Mouse (Mus musculus): ENCODE measurements at regions not wholly inside any gene's neighbourhood (a gene's known extent, or its start where the extent isn't known, plus 50 kb on each side); places are given as distances from the start of the nearest gene placed in this dataset.

DNA sequence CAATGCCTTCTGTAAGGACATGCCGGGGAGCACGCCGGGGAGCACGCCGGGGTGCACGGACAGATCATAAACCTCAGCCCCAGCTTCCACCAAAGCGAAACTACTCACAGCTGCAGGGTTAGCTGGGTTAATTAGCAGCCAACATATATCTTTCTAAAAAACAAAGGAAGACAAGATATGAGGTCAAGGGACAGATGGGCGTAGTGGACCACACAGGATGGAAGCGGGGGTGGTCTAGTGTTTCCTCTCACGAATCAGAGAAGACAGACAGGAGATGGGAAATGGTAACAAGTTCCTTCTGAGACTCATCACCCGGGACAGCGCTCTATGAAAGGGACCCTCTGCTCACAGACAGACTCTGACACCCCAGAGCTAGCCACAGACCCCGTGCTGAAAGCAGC, 60.0 kb upstream of the Ajap1 start:
- DNase-seq (ENCODE audit: low spot score in 2 of 2) = no peak

DNA sequence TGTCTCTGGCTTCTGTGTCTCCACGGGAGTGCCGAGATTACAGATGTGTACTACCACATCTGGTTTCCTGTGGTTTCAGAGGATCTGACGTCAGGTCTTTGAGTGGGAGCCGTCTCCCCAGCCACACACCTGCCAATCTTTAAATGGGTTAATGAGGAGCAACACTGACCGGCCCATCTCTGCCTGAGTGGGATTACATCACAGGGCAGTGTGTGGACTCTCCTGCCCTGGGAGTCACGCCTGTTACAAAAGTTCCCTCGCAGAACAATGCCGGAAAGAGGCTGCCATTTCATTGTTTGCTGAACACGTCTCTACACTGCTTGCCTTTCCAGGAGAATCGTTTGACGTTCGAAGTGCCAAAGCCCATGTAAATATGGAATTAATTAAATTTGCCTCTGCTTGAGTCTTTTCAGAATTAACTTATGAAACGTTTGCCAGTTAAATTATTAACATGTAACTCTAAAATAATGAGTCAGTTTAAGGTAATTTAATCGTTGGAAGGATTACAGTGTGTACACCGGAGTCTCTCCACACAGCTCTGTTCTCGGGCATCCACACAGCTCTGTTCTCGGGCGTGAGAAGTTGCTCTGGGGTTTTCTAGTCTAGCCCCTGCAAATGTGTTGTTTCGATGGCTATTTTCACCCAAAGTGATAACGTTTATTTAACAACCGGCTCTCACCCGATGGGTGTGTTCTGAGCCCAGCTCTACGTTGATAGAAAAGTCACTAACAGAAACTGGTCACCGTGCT, 61.5 kb upstream of the Ajap1 start:
- no peak for DNase-seq (ENCODE audit: low spot score in 2 of 2)

DNA sequence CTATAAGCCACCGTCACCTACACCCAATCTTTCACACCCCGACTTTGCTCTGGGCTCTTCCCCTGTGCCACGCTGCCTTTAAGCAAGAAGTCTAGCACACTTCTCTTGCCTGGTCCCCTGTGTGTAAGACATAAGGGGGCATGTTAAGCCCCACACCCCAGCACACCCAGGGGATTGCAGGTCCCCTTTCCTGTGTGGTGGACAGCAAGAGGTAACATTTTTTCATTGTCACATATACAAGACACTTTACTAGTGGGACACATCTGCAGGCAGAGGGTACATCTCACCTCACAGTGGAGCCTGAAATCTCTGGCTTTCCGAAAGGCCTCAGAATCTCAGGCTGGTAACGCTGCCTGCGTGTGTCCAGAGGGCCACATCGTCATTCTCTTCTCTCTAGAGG, 64.1 kb upstream of the Ajap1 start:
- DNase-seq (ENCODE audit: low spot score in 2 of 2) = no peak

DNA sequence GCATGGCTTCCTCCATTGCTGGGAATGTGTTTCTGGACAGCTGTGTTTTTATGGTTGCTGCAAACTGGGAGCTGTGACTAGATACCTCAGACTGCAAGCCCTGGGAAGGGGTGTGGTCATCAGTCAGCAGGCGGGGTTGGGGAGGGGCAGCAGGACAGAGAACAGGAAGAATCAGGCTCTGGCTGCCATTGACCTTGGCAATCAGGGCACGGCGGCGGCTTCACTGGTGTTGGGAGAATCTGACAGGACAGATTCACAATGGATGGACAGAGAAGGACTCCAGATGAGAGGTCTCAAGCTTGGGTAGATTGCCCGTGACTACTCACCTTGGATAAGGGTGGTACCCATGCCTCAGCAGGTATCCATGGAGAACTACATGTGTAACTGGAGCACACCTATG, 64.5 kb upstream of the Ajap1 start:
- no peak for DNase-seq (ENCODE audit: low spot score in 2 of 2)

DNA sequence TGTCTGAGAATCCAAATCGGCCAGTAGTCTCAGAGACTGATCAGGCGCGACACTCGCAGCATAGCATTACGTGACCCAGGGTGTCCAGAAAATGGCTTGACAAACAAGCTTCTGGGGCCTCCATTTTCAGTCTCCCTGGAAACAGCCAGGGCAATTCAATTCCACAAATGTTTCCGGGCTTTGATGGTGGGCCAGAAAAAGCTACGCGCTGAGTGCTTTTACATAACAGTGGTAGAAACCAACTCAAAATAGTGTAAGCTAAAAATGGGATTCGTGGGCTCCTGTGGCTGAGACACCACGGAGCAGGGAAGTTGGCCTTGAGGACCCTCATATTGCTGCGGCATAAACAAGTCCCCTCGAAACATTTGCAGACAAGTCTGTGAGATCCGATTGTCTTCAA, 65.3 kb upstream of the Ajap1 start:
- peak; percentile 26 to 56 for DNase-seq (ENCODE audit: low spot score in 2 of 2)

DNA sequence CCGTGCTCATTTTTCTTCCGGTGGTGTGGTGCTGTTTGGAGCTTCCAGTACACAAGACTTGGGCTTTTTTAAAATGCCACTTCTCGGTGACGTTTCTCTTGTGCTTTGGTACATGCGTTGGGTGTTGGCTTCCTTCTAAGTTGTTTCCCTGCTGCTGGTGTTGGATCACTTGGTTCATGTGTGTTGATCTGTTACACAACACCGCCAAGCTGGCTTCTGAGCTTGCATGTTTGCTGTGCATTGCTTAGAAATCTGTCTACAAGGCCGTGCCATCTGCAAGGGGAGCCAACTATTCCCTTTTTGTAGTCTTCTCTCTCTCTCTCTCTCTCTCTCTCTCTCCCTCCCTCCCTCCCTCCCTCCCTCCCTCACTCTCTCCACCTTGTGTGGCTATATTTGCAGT, 68.7 kb upstream of the Ajap1 start:
- no peak for DNase-seq (ENCODE audit: low spot score in 2 of 2)

DNA sequence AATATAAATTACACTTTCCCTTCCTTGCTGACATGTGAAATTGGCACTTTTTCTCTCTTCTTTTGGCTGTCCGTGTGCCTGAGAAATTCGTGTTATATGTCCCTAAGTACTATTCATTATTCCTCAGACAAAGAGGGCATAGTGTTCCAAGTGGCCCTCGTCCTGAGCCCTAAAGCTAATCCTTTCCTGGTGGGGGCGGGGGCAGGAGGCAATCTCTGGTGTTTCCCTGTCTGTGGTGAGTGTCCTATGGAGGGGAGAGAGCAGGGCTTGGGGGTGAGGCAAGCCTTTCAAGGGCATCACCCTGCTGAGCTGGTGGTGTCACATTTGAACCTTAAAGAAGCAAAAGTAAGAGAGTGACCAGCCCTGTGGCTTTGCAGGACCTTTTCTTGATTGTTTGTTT, 69.9 kb upstream of the Ajap1 start:
- no peak for DNase-seq (ENCODE audit: low spot score in 2 of 2)

DNA sequence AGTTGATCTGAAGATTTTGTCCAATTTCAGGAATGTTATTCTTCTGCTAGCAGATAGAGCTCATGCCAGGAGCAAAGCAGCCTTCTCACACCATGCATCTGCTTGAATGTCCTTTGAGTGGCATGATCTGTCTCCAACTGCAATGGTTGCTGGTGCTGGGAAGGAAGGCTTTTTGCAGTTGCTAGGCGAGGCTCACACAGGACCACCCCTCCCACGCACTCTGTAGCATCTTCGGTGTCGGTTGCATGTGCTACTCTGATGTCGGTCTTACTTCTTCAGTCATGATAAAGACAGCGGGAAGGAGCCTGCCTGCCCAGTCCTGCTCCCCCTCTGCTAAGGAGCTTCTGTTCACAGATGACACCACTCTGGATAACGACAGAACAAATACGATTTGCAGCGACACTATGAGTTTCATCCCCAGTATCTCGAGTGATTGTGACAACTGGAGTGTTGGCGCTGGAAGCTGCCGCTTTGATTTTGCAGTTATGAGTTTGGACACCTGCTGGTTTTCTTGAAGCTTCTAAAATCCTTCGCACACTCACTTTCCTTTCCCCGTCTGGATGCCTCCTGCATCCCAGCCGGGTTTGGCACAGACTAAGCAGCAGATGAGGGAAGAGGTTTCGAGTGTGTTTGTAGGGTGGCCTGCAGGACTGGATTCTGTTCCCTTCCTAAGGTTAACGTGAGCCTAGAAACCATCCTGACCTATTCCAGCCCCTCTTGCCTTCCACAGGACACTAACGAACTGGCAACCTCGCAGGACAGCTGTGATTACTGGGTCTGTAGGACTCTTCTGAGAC, 75.4 kb upstream of the Ajap1 start:
- peak in 1 of 2 experiments; percentile 9 for DNase-seq (ENCODE audit: low spot score in 2 of 2)

DNA sequence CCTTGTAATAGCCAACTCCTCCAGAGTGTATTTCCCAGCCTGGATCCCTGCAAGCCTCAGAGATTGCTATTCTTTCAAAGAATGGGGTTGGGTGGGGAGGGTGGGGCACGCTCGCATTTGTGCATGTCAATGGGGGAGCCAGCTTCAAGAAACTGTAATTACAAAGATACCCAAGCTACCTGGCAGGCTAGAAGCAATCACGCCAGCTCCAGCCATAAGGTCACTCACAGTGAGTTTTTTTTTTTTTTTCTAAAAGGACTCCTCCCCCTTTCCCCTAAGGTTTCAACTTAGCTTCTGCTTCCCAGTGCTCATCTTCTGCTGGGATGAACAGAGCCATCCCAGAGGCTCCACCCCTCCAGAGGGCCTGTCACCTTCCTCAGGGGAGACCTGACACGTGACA, 77.0 kb upstream of the Ajap1 start:
- no peak for DNase-seq (ENCODE audit: low spot score in 2 of 2)

DNA sequence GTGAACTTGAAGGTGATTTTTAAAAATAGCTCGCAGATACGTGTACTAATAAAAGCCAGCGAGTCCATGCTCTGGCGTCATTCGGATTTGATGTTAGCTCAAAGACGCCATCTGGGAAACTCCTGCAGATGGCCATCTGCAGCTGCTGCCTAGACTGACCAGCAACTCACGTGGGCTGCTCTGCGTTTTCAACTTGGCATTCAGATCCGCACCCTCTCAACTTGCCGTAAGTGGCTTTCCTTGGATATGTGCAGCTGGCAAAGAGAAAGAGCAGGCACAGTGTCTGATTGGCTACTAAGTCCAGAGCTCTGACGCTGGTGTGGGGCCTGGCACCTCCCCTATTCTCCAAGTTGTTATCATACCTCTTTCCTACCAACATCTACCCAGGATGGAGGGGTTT, 77.6 kb upstream of the Ajap1 start:
- no peak for DNase-seq (ENCODE audit: low spot score in 2 of 2)

DNA sequence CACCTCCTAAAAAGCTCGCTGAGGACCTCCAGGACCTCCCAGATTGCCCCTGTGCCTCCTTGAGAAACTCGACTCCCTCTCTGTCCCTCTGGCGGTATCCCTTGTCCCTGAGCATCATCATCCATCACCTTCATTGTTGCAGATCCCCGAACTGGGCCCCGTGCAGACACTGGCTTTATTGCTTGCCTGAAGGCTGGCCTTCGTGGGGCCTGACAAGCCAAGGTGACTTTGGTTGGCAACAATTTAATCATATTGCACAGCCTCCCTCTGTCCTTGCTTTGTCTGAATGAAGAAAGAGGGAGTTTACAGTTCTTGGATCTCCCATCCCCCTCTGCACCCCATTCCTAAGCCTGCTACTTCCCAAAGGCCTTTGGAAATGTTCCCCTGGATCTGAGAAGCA, 78.3 kb upstream of the Ajap1 start:
- DNase-seq (ENCODE audit: low spot score in 2 of 2) = no peak

DNA sequence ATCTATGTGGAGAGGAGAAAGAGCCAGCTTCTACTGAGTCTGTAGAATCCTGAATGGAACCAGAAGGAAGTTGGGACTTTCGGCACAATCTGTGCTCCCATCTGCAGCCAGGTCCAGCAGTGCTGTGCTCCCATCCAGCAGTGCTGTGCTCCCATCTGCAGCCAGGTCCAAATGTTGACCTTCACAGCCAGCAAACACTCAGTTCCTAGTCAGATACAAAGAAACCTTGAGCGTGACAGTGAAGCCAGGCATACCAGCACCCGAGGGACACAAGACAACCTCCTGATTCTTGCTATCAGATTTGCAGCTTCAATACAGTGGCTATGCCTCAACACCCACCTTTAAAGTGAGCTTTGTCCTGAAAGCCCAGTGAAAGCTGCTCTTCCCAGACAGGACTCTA, 79.4 kb upstream of the Ajap1 start:
- no peak for DNase-seq (ENCODE audit: low spot score in 2 of 2)

DNA sequence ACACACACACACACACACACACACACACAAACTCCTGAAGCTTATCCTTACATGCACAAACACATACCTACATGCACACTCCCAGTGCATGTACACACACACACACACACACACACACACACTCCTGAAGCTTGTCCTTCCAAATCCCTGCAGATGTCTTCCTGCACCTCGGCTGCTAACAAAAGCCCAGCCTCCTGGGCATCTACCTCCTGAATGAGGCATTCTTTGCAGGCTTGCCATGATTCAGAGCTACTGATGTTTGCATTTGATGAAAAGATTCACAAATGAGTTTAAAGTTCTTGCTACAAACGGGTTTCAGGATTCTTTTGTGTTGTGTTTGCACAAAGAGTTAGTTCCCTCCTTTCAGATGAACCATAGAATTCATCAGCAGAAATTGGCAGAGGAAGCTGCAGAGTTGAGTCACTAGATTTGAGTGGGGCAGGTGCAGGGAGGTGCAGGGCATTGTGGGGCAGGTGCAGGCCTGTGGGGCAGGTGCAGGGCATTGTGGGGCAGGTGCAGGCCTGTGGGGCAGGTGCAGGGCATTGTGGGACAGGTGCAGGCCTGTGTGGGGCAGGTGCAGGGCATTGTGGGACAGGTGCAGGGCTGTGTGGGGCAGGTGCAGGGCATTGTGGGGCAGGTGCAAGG, 84.8 kb upstream of the Ajap1 start:
- DNase-seq (ENCODE audit: low spot score in 2 of 2) = no peak

DNA sequence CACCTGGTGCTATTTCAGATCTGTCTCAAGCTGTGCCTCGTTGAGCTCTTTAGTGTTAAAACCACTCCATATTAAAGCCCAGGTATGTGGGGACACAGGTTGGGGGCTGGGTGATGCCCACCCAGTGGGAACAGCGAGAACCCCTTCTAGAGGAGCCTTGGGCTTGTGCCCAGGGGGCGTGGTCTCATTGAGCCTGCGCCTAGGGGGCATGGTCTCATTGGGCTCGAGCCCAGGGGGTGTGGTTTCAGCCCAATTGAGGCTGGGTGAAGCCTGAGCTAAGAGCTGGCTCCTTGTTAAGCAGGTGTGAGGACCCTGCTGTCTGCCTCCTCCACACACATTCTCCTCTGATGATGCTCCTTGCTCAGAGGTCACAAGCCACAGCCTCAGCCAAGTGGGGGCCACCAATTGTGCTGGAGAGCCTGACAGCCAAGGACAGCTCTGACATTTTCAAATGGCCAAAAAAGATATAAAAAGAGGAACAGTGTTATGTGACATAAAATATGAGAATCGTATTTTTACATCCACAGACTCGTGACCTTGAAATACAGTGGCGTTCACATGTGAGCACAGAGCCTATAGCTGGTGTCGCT, 90.7 kb upstream of the Ajap1 start:
- DNase-seq (ENCODE audit: low spot score in 2 of 2) = no peak

DNA sequence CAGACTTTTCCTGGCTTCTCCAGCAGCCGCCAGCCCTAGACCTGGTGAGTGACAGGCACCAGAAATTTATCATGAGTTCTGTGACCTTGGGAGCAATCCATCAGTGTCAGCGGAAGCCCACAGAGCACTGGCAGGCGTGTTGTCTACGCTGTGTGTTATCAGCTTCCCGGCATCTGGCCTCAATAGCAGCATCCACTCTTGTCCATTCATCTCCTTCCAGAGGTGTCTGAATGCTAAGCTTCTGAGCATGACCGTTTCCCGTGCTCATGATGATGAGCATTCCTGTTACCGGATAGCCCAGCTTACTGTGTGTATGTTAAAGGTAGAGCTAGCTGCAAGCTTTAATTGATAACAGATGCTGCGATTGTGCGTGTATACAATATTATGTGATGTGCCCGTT, 110.7 kb upstream of the Ajap1 start:
- no peak for DNase-seq (ENCODE audit: low spot score in 2 of 2)

DNA sequence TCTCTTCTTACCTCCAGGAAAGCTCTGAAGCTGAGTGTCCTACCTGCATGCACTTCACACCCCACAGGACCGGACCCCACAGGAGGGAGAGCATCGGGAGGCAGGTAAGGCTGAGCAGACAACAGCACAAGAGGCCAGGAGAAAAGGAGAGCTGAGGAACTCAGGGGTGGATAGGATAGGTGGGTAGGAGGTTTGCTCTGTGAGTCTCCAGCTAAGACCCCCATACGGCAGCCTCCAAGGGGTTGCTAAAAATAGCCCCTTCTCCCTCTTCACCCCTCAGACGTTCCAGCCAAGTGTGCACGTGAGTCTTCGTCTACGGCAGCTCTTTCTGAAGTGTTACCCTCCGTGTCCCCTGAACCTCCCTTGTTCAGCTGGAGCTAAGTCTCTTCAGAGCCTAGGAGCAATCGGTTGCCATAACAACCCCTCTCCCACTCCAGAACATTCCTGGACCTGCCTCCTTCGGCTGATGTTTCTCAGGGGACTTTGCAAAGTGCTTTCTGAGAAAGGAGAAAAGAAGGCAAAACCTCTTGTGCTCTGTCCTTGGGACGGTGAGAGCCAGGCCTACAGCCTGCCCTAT, 117.3 kb upstream of the Ajap1 start:
- DNase-seq (ENCODE audit: low spot score in 2 of 2) = peak; percentile 14 to 16

DNA sequence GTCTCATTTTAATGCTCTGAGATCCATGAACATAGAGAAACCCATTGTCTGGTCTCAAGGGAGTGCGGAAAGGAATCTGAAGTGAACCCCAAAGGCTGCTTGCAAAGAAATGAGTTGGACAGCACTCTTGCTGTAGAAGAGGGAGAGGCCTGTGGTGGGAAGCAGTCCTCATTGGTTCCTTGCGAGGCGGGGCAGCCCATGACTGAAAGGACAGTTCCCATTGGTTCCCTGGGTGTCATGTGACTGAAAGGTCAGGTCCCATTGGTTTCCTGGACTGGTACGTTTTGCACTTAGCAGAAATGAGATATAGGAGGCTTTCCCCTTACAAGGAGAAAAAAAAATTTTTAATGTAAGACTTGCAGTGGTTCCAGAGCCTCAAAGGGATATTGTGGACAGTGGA, 119.9 kb upstream of the Ajap1 start:
- DNase-seq (ENCODE audit: low spot score in 2 of 2) = no peak

DNA sequence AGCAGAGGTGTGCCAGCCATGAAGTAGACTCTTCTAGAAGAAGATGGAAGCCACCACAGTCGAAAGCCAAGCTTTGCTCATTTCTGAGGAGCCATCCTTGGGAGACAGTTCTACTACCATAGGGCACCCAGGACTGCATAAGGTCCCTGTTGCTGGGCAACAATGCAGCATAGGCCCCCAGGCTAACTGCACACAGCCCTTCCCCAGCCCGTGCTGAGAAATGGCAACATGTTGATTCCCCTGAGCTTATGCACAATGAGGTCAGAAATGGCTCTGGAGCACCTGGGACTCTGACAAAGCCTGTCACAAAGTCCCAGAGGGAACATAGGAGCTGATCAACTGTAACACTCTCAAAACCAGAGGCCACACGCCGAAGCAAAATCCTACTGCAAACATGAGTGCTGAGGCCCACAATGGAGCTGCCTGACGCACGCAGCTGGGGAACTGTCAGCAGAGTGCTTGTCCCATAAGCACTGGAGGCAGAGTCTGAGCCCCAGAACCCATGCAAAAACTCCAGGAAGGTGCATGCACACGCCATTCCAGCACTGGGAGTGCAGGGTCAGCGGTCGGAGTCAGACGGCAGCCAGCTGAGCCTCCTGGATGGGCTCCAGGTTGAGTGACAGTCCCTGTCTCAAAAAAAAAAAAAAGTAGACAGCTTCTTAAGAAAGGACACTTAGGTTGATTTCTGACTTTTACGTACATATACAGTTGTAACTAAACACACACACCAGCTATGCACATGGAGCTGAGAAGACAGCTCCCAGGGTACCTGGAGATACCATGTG, 120.6 kb upstream of the Ajap1 start:
- DNase-seq (ENCODE audit: low spot score in 2 of 2) = no peak

DNA sequence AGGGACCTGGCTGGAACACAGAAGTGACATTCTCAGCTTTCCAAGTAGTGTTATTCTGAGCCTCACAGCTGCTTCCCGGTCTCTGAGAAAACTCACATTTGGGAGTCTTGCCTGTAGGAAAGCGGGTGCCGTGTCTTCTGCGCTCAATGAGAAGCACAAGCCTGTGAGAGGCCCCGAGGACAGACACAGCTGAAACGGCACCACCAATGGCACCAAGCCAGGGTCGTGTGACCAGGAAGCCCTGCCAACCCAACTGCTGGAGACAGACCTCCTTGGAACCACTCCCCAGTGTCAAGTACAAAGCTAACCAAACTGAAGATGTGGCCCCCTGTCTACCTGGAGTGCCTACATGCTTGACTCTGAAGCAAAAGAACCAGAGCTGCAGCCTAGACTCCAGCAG, 121.3 kb upstream of the Ajap1 start:
- DNase-seq (ENCODE audit: low spot score in 2 of 2) = no peak

DNA sequence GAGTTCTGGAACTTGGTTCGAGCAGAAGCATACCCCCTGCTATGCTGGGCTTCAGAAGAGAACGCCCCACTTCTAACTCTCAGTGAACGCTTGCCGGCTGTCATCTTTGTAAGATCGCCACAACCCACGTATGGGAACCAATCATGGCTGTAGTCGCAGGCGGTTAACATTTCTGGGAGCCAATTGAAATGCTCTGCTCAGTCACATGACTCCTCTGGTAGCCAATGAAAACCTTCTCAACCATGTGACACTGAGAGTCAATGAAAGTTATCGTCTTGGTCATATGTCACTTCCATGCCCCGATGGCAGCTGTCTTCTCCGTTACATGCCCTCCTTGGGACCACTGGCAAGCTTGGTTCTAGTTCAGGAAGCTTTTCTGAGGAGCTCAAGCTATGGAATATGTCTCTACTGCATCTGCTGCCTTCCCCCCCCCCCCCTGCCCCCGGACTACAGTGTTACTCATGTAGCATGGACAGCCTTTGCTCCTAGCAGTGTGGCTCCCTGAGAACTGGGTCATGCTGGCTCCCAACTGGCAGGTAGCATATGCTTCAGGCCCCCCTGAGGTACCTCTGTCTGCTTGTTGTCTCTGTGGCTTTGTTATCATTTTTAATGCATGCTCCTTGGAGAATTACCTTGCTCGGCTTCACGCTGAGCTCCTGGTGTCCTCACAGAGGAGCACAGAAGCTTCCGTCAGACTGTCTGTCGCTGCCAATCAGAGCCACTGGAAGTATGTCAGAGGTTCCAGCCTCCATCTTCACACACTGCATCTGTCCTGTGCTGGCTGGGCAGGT, 122.3 kb upstream of the Ajap1 start:
- no peak for DNase-seq (ENCODE audit: low spot score in 2 of 2)

All from left cerebral cortex, adult 18-20 months (tissue).